Mouse (Mus musculus) kidney, embryonic 14.5 days (tissue): Measurements from ENCODE around the gene Foxe1. TPM values are rescaled to one million over a fixed set of nuclear protein-coding genes. Genes with fewer than 3 reads are reported as not detected.

Source experiments
- ATAC-seq: fragments of 200-750 bp; cut with Nextera tagmentation; 2 replicates; pipeline ENCODE4 v1.8.0; 2017; ENCODE audit warnings: moderate number of reproducible peaks, mild to moderate bottlenecking, moderate TSS enrichment, moderate library complexity; ENCODE audit not compliant: low FRiP score, low TSS enrichment
- H3K27ac ChIP-seq: fragments of 300-500 bp; sonication (generic); 2 replicates; pipeline ENCODE4 v1.5.1; 2014; ENCODE audit warnings: low read depth, mild to moderate bottlenecking, low read length, moderate library complexity, mixed read lengths
- H3K27me3 ChIP-seq: fragments of 300-500 bp; sonication (generic); 2 replicates; pipeline ENCODE4 v1.6.1; 2014; ENCODE audit warnings: mild to moderate bottlenecking, low read length; ENCODE audit not compliant: control insufficient read depth, insufficient read depth
- H3K36me3 ChIP-seq: fragments of 300-500 bp; sonication (generic); 2 replicates; pipeline ENCODE4 v1.6.1; 2014; ENCODE audit warnings: low read length, mixed read lengths; ENCODE audit not compliant: control insufficient read depth, insufficient read depth
- H3K4me1 ChIP-seq: fragments of 300-500 bp; sonication (generic); 2 replicates; pipeline ENCODE4 v1.6.1; 2014; ENCODE audit warnings: low read length, mixed read lengths; ENCODE audit not compliant: control insufficient read depth, insufficient read depth
- H3K4me2 ChIP-seq: fragments of 300-500 bp; sonication (generic); replicated peaks from 2 replicates; pipeline ENCODE4 v1.6.1; 2014; ENCODE audit warnings: low read depth, mild to moderate bottlenecking, low read length
- H3K4me3 ChIP-seq: fragments of 300-500 bp; sonication (generic); 2 replicates; pipeline ENCODE4 v1.5.1; 2014; ENCODE audit warnings: mild to moderate bottlenecking, low read length
- H3K9ac ChIP-seq: fragments of 300-500 bp; sonication (generic); 2 replicates; pipeline ENCODE4 v1.6.1; 2014; ENCODE audit warnings: low read depth, mild to moderate bottlenecking, low read length, moderate library complexity
- H3K9me3 ChIP-seq: fragments of 300-500 bp; sonication (generic); 2 replicates; pipeline ENCODE4 v1.6.1; 2016; ENCODE audit warnings: low read length; ENCODE audit not compliant: control insufficient read depth
- WGBS: fragments of 180-500 bp; shearing (Covaris S2); extraction: QIAGEN DNeasy Blood & Tissue Kit; methylation state at CpG from one replicate; pipeline ENCODE4 v1.1.7; 2014; 5-methylcytosine and 5-hydroxymethylcytosine counted together
- polyA plus RNA-seq: library from polyadenylated mRNA; unstranded; fragments of >200 nt; fragmentation: Nextera tagmentation; extraction: Ambion mirVana; gene quantifications from 2 replicates; pipeline ENCODE4 v1.2.1, GENCODE M21; 2014

Gene Foxe1
- polyA plus RNA-seq = not detected in 2 replicates

DNA sequence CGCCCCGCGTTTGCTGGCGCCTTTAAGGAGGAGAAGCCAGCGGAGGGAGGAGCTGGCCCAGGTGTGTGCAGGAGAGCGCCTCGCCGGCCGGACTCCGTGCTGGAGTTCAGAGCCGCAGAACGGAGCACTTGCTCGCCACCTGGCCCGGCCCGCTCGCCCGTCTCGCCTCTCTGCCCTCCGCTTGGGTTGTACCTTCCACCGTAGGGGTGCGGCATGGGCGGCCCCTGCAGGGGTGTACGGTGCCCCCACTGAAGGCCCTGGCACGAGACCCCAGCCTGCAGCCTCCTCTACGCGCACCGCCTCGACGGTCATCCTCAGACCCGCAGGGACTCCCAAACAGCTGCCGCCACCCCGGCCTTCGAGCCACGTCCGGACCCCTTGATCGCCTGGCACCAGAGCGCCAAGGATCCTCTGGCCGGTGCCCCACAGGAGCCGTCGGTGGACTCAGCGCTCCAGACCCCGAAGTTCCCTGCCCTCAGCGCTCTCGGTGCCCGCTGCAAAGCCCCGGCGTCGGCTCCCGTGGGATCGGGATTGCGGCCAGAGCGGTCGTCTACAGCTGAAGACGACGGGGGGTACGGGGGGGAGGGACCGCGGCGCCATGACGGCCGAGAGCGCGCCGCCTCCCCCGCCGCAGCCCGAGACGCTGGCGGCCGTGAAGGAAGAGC lies at the start of gene Foxe1:
Gene Foxe1, plus strand, starts transcription at position 14 of the 665 bp plus-strand sequence.
- Histone ChIP-seq H3K9ac (no peak within 1 kb of the TSS), H3K4me3 (peak within 1 kb of the TSS; percentile 35), H3K27me3 (peaks cover 98% of the 10 kb centered on the region), H3K9me3 (no peaks in the 10 kb centered on the region), H3K36me3 (no peaks in the 10 kb centered on the region), H3K4me2 (peak within 1 kb of the TSS; percentile 40), H3K27ac (no peak within 1 kb of the TSS), H3K4me1 (peaks cover 7% of the 10 kb centered on the region; the same call in 1 of the 2 replicates)
- 1% methylated on average over 62 of the region's 70 CpGs for WGBS
- peak; percentile 32 for ATAC-seq

DNA sequence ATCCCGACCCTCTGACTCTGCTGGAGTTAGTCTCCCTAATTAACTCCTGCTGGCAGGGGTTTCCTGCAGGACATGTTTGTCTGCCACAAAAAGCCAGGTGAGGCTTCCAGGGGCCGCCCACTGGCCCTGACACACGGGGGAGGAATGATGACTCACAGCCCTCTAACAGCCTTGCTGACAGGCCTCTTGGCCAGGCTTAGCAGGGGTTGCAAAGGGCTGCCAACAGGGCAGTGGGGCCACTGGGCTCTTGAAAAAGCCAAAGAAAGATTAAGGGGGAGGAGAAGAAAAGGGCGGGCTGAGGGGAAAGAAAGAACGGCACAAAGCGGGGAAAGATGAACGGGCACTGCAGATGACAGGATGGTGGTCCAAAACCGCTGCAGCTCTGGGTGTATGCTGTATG lies 39.3 kb upstream of the Foxe1 start:
- H3K9me3 ChIP-seq = no peaks in the 10 kb centered on the region
- no peak overlapping the region for H3K27ac ChIP-seq
- H3K4me2 ChIP-seq = peak overlapping the region; percentile 86
- H3K4me3 ChIP-seq = peak overlapping the region; percentile 73; the same call in 1 of the 2 replicates
- no peaks in the 10 kb centered on the region for H3K36me3 ChIP-seq
- 0 out of 2 replicates have a peak, but pooled peaks cover 5% of the 10 kb centered on the region for H3K4me1 ChIP-seq
- no peak overlapping the region for H3K9ac ChIP-seq
- no peak for ATAC-seq
- 5% methylated on average over 8 of the region's 8 CpGs for WGBS
- H3K27me3 ChIP-seq = peaks cover 10% of the 10 kb centered on the region

DNA sequence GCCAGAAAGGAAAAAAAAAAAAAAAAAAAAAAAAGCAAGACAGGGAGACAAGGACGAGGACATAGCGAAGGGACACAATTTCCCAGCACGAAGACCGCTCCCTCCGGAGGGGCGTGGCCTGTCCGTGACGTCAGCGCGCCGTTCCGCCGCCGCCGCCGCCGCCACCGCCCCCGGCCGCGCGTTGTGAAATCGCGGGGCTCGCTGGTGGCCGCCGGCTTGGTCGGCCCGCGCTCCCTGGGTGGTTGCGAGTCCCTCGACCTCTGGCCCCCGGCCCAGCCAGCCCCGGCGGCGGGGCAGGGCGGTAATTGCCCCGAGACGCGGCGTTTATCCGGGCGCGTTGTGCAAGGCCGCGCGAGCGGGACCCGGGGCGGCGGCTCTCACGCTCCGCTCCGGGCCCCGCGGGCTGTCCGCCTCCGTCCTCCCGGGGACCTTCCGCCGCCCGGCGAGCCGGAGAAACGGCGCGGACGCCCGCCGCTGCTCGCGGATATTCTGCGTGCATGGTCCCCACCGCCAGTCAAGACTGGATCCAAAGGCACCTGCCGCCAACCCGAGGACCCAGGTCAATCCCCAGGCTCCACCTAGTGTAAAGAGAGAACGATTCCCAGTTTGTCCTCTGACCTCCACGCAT lies 38.5 kb upstream of the Foxe1 start:
- Histone ChIP-seq H3K27ac (no peak overlapping the region), H3K4me2 (peak overlapping the region; percentile 86), H3K36me3 (no peaks in the 10 kb centered on the region), H3K27me3 (peaks cover 10% of the 10 kb centered on the region), H3K9me3 (no peaks in the 10 kb centered on the region), H3K9ac (peak overlapping the region; percentile 72), H3K4me1 (0 out of 2 replicates have a peak, but pooled peaks cover 5% of the 10 kb centered on the region), H3K4me3 (peak overlapping the region; percentile 73)
- under 1% methylated on average over 64 of the region's 78 CpGs for WGBS
- peak; percentile 85 for ATAC-seq

DNA sequence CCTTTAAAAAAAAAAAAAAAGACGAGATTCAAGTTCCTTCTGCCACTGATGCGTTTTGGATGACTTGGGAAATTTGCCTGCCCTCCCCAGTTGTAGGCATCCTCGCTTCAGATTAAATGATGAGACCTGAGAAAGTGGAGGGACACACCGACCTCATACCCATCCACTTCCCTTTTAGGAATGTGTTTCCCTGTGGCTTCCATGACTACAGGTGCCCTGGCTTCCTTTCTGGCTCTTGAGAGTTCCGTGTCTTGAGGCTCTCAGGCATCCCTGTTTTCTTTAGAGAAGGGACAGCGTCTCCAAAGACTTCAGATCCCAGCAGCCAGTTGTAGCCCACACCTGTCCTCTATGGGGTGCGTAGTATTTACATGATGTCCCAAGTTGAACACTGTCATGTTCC lies 38.0 kb upstream of the Foxe1 start:
- Histone ChIP-seq H3K27me3 (peaks cover 10% of the 10 kb centered on the region), H3K4me2 (peak overlapping the region; percentile 86), H3K4me3 (peak overlapping the region; percentile 73), H3K9me3 (no peaks in the 10 kb centered on the region), H3K27ac (no peak overlapping the region), H3K9ac (peak overlapping the region; percentile 72; the same call in 1 of the 2 replicates), H3K4me1 (0 out of 2 replicates have a peak, but pooled peaks cover 5% of the 10 kb centered on the region), H3K36me3 (no peaks in the 10 kb centered on the region)
- WGBS = 19% methylated on average over 7 of the region's 7 CpGs
- no peak for ATAC-seq

DNA sequence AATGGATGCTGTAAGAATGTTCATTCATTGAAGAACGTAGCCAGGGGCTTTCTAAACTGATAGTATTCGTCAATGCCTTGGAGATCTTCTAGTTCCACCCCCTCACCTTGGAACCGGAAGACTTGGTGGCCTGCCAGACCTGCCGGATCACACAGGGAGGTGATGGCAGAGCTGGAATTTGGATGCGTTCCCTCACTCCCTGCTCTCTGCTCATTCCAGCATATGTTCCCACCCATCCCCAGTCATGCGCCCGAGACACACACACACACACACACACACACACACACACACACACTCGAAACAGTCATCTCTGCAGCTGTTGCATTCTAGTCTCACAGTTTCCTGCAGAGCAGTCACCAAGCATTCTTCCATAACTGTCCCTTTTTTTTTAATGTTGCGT lies 36.1 kb upstream of the Foxe1 start:
- no peak overlapping the region for H3K4me2 ChIP-seq
- H3K27me3 ChIP-seq = peaks cover 8% of the 10 kb centered on the region
- no peaks in the 10 kb centered on the region for H3K36me3 ChIP-seq
- WGBS = 69% methylated on average over 9 of the region's 9 CpGs
- H3K4me3 ChIP-seq = no peak overlapping the region
- H3K9ac ChIP-seq = no peak overlapping the region
- H3K27ac ChIP-seq = no peak overlapping the region
- H3K9me3 ChIP-seq = no peaks in the 10 kb centered on the region
- ATAC-seq = no peak
- H3K4me1 ChIP-seq = 0 out of 2 replicates have a peak, but pooled peaks cover 5% of the 10 kb centered on the region

DNA sequence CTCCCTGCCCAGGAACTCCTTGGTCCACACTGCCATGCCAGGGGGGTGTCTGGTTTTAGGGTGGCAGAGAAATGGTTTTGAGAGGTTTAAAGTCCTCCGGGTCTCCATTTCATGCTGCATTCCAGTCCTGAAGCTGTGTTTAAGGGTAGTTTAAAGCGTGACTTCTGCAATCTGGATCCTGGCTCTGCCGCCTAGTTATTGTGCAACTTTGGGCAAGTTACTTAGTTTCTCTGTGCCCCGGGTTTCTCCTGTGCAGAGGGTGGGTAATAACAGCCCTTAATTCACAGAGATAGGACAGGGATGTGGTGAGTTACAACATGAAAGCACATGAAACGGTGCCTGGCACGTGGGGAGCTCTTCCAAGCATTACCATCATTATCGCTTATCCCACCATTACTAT lies 35.5 kb upstream of the Foxe1 start:
- 84% methylated on average over 7 of the region's 7 CpGs for WGBS
- Histone ChIP-seq H3K4me3 (no peak overlapping the region), H3K27me3 (peaks cover 8% of the 10 kb centered on the region)

DNA sequence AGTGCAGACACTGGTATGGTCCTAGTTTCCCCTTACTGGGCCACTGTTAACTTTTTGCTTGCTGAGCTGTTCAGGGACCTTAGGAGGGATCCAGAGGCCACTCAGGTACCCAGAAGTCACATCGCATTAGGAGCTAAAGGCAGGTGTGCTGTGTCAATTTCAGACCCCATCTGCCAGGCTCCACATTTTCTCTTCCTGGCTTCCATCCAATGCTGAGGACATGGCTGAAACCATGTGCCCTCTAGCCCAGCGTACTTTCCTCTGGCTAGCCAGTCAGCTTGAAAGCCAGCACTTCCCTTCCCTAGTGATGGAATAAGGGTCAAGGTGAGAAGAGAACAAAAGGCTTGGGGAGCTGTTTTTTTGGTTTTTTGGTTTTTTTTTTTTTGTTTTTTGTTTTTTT lies 31.8 kb upstream of the Foxe1 start:
- Histone ChIP-seq H3K27me3 (no peaks in the 10 kb centered on the region), H3K4me1 (no peaks in the 10 kb centered on the region), H3K27ac (no peak overlapping the region), H3K9ac (no peak overlapping the region), H3K36me3 (no peaks in the 10 kb centered on the region), H3K4me3 (no peak overlapping the region), H3K4me2 (no peak overlapping the region), H3K9me3 (no peaks in the 10 kb centered on the region)
- no peak for ATAC-seq
- WGBS = 72% methylated on average over 2 of the region's 2 CpGs

More for the DNA sequence above, 35.5 kb upstream of the Foxe1 start:
- ATAC-seq = no peak
- Histone ChIP-seq H3K27ac (no peak overlapping the region), H3K9me3 (no peaks in the 10 kb centered on the region), H3K9ac (no peak overlapping the region), H3K36me3 (no peaks in the 10 kb centered on the region), H3K4me2 (no peak overlapping the region), H3K4me1 (0 out of 2 replicates have a peak, but pooled peaks cover 5% of the 10 kb centered on the region)

DNA sequence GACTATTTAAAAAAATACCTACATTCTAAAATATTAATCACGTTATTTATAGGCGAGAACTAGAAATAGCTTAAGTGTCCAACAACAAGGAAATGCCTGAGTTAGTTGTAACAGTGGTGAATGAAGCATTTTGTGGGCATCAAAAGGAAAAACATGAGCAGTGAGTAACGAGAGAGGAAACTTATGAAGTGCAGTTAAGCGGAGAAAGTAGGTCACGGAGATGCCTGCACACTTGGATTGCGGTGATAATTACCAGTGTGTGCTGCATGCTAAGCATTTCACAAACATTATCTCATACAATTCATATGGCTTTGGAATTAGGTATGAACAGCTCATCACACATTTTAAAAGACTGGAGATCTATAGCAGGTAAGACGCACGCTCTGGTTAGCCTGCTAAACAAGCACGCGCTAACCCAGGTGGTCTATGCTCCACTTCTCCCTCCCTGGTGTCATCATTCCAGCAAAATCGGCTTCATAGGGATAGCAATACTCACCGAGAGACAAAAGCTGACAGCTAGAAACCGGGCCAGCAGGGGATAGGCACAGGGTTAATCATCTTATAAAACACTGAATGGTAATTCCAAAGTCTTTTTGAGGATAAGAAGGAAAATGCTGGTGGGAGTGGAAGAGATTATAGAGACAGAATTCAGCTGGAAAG lies 21.5 kb upstream of the Foxe1 start:
- no peak overlapping the region for H3K4me3 ChIP-seq
- H3K4me2 ChIP-seq = no peak overlapping the region
- no peaks in the 10 kb centered on the region for H3K9me3 ChIP-seq
- H3K36me3 ChIP-seq = no peaks in the 10 kb centered on the region
- no peak for ATAC-seq
- H3K27ac ChIP-seq = no peak overlapping the region
- H3K9ac ChIP-seq = no peak overlapping the region
- WGBS = 79% methylated on average over 13 of the region's 13 CpGs
- no peaks in the 10 kb centered on the region for H3K4me1 ChIP-seq
- H3K27me3 ChIP-seq = no peaks in the 10 kb centered on the region

DNA sequence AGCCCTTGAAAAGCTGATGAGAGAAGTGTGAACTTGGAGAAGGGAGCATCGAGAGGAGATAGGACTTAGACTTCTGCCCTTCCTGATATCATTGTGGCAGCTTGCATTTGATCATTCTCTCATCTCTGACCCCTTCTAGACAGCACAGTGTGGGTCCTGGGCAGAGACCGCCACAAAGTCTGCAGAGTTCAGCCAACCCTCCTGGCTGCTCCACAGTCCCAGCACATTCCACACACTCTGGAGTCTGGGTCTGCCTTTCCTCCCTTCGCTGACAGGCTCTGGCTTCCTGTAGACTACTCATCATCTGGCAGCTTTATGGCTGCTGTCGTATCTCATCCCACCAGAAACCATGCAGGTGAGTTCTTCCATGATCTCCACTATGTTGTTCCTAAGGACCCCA lies 20.7 kb upstream of the Foxe1 start:
- H3K27me3 ChIP-seq = no peaks in the 10 kb centered on the region
- no peaks in the 10 kb centered on the region for H3K36me3 ChIP-seq
- no peaks in the 10 kb centered on the region for H3K9me3 ChIP-seq
- H3K4me3 ChIP-seq = no peak overlapping the region
- no peak overlapping the region for H3K9ac ChIP-seq
- 52% methylated on average over 4 of the region's 4 CpGs for WGBS
- no peak overlapping the region for H3K4me2 ChIP-seq
- no peak overlapping the region for H3K27ac ChIP-seq
- no peaks in the 10 kb centered on the region for H3K4me1 ChIP-seq
- ATAC-seq = no peak
